Mouse (Mus musculus): Measurements from ENCODE around the gene Nkpd1.

DNA sequence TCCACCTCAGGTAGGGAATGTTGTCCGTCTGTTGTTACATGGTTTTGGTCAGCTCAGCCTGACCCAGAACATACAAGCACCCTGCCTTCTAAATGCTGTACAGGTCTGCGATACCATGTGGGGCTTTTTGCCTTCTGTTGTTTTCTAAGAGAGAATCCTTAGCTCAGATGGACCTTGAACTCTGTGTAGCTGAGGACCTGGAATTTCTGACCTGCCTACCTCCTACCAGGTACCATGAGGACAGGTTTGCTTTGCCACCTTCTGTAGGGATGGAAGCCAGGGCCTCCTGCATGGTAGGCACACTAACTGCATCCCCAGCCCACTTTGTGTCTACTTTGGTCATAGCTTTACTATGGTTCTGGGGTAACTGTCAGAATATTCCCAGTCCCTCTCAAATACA, 48.2 kb downstream of the Nkpd1 start:
- TF ChIP-seq CTCF (IDR thresholded peaks at IDR 0.05; ENCODE audit: low read depth) (no peak), EP300 (IDR thresholded peaks at IDR 0.05; ENCODE audit: low read depth) (no peak)

Data from liver, embryonic 14.5 days (tissue).